Mouse (Mus musculus) E14TG2a.4 (cell line): ENCODE measurements around the gene Drap1.

Experiments used
- CTCF ChIP-seq: conservative IDR thresholded peaks from 2 replicates; pipeline ENCODE4 v1.5.1; 2014; ENCODE audit warnings: low read length
- NANOG ChIP-seq: IDR thresholded peaks from 2 replicates; pipeline ENCODE4 v1.6.1; 2014; ENCODE audit warnings: borderline replicate concordance, low read length, mixed read lengths
- POU5F1 ChIP-seq: IDR thresholded peaks from 2 replicates; pipeline ENCODE4 v1.6.1; 2014; ENCODE audit warnings: low read length, borderline replicate concordance

- no peak for TF ChIP-seq CTCF
- TF ChIP-seq POU5F1 = no peak
- TF ChIP-seq NANOG = no peak
Measured at GRCm38 (mm10) chr19:5374748-5375147, 50.0 kb downstream of the Drap1 start.
